Mouse (Mus musculus) heart, postnatal 14 days (tissue): ENCODE results near the gene Nrxn3. TPM values are rescaled to one million over a fixed set of nuclear protein-coding genes. Genes with fewer than 3 reads are reported as not detected.

Source experiments
- DNase-seq, 2 experiments: peaks; one replicate each; pipeline ENCODE4 v3.0.0; 2021 to 2022
- intact Hi-C: fragments of 180-260 bp; cut with DNase I; formaldehyde crosslinking; loops from one replicate; pipeline ENCODE4 v1.15.1; 2025
- total RNA-seq, 2 experiments: library from RNA; stranded (reverse); gene quantifications; 2 replicates each; pipeline ENCODE4 v1.2.3; 2021

Gene Nrxn3
- total RNA-seq, 2 experiments from 2014 or later, result 0.41 to 0.60 TPM

DNA sequence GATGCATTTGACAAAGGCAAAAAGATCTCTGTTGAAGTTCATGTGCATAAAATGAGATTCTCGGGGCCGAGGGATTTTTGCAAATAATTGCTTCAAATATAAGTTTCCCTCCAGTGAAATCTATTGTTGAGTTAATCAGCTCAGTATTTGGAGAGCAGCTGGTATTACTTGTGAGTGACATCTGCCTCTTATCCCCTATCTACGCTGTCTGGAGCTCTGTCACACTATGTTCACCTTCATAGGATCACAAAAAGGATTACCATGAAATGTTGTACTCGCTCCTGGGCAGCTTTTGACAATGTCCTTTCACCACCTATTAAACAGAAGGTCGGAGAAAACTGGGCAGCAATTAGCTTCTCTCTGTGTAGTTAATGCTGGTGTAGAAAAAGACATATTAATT lies 1259.8 kb downstream of the Nrxn3 start:
- intact Hi-C loops, result no loop called here
- no peak for DNase-seq

DNA sequence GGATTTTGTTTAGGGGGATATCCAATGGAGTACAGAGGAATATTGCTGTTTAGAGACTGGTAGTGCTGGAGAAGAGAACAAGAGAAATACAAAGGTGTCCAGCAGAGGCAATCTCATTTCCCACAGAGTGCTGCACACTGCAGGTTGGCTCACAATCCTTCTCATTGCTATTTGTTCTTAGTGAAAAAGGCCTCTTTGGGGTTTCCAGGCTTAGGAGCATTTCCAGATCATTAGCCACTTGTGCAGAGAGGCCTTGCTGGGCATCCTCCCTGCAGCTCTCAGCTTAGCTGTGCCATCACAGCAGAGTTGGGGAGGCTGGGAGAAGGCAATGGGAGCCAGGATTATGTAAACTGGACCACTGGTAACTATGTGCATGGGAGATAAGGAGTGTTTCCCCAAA lies 1260.7 kb downstream of the Nrxn3 start:
- intact Hi-C loops, result no loop called here
- DNase-seq, result no peak

DNA sequence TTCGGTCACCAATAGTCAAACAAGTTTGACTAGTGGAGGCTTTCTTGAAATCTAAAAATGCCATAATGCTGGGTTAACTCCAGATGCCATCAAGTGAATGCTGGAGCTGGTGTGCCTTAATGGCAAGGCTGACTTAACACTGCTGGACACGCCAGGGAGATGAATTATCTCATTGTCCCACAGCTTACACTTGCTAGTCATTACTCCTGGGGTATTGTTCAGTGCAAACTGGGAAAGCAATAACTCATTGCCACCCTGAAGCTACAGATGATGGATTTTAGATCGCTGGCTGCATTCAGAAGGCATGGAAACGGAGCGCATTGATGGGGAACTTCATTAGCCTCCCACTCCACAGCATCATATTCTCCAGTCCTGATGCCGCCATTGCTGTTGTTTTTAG lies 1263.5 kb downstream of the Nrxn3 start:
- DNase-seq, result no peak
- intact Hi-C loops, result no loop called here

DNA sequence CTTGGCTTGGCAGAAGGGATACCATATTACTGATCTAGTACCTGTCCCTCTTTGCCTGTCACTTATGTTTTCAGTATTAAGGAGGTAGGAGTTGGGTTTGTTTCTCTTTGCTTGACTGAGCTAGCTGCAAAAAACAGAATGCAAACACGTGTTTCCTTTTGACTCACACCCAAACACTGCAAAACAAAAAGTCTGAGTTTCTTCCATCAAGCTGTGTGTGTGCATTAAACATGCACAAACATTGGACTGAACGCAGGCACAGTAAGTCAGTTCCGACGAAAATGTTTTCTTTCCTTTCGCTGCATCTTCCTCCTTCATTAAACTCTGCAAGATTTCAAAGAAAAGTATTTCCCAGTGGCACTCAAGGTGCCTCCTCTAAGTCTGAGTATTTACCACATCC lies 1270.6 kb downstream of the Nrxn3 start:
- no peak for DNase-seq
- intact Hi-C loops, result no loop called here

DNA sequence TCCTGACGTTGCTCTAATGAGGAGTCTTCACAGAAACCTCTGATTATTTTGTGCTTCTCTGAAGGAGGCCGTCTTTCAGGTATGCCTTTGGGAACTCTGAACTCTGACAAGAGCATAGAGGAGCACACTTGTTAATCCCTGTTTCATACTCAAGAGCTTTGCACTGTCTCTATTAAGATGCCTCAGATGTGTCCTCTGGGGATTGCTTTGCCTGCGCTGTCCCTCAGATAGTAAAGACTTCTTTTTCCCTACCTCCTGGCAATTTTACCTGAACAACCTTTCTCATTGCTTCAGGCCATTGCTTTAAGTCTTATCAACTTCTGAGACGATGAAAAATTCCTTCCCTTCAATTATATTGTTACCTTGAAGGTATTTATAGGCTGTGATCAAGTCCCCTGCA lies 1272.7 kb downstream of the Nrxn3 start:
- intact Hi-C loops, result no loop called here
- no peak for DNase-seq

DNA sequence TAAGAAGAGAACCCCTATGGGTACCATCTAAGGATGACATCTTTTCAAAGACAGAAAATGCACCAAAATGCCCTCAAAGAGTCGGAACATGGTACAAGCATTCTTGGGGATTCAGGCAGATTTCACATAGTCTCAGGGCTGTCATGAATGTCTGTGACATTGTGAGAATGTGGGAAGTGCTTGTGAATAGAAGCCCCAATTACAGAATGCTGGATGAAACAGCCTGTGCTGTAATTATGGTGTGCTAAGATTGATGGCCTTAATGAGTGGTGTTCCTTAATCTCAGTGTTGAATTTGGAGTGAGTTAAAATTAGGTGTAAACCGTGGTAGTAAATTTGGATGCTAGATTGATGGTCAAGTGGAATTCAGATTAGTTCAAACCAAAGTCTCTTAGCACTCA lies 1287.6 kb downstream of the Nrxn3 start:
- intact Hi-C loops, result no loop called here
- DNase-seq, result no peak

DNA sequence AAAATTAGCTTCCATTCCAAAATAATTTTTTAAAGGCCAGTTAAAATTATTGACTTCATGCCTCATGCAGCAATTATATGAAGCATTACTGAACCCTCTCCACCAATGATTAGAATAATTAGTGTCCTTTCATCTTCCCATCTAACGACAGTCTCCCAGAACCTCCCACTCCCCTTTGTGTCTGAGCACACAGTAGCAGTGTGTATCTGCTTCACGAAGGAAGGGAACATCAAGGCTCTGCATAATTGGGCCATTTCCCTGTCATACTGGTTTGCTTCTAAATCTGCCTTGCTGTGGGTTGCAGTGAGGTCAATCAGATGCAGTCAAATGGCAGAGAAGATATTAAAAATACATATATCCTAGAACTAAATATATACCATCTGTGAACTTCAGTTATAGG lies 1291.3 kb downstream of the Nrxn3 start:
- no peak for DNase-seq
- intact Hi-C loops, result no loop called here

DNA sequence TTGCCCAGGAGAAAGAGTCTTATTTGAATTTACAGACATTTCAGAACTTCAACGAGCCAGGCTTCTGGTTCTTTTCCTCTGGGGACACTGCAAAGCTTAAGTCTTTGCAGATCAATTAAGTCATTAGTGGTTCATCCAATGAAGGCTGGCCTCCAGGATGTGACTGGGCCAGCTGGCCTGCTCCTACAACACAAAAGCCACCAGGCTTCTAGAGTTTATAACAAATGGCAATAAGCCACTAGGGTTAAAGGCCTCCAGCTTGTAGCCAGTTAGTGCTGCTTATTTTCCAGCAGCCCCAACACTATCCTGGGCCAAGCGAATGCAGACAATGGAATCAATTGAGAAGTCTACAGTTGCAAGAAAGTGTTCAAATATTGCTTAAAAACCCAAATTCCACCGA lies 1304.3 kb downstream of the Nrxn3 start:
- DNase-seq, result peak; percentile 2 to 5
- intact Hi-C loops, result no loop called here

DNA sequence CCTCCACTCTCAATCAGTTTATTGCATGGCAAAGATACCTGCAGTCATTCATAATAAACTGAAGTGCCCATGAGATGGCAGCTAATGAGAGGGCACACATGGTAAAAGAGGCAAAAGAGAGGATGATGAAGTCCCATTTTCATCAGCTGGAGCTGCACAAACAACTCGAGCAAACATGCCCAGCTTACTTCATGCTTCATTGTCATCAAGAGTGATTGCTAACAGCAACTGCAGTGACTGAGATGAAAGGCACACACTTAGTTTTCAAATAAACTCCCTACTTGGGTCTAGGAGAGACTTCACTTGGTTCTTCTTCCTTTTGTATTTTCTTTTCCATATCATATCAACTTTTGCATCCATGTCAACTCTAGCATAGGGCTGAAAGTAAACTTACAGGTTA lies 1318.4 kb downstream of the Nrxn3 start:
- intact Hi-C loops, result no loop called here

DNA sequence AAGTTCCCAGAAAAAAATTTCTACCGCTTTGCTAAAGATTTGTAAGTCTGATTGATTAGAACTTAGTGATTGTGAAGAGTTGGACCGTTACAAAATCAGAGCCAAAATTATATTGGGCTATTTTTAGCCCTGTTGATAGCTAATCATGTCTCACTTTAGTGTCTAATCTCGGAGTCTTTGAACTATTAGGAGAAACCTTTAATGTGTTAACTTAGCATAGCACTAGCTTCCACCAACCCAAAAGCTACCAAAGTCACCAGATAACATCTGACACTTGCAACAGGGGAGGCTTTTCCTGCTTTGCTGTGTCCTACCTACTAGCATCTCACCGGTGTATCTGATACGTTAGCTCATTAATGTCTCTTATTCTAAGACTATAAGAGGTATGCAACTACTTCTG lies 1333.6 kb downstream of the Nrxn3 start:
- DNase-seq, result no peak
- intact Hi-C loops, result no loop called here

More for the DNA sequence above, 1318.4 kb downstream of the Nrxn3 start:
- no peak for DNase-seq

DNA sequence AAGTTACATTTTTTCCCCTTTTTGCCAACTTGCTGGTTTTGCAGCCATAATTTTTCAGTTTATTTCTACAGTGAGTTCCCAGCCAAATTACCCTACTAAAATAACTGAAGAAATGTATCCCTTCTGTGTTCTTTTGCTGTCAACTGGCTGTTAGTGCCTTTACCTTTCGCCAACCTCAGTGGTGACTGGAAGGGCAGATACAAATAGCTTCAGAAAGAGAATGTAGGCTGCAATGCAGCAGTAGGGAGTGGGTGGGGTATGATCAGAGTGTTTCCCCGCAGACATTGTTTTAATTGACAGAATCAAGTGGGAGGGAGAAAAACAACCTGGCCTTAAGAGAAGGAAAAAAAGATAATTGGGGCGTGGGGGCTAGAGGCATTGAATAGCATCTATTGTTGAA lies 1337.1 kb downstream of the Nrxn3 start:
- DNase-seq, result no peak
- intact Hi-C loops, result no loop called here

DNA sequence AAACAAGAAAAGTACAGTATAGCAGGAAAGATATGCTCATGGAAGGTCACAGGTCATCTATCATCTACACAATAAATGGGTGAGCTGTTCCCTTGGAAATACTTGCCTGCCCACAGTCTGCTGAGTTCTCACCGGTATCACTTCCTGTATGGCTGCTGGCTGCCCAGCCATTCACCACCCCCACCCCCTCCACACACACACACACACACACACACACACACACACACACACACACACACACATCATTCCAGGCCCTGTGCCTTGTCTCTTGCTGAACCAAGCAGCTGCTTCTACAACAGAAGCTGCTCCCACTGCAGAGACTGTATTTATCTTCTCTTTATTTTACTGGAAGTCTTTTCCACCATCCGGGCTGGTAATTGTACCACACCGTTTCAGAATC lies 1338.6 kb downstream of the Nrxn3 start:
- no peak for DNase-seq
- intact Hi-C loops, result no loop called here

DNA sequence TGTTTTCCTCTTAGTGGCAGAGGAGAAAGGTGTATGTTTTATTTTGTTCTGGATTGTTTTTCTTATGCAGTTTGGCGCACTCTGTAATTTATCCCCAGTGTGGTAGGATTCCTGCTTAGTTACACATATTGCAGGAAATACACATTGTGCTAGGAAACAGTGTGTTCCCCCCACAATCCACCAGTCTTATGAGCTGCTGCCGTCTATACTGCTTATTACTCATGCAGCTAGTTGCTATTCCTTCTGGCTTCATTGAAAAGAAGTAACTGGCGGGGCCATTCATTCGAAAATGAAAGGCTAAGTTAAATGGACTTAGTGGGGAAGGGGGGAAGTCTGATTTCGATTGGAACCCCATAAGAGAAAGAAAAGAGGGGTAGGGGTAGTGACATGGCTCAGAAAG lies 1339.5 kb downstream of the Nrxn3 start:
- no peak for DNase-seq
- intact Hi-C loops, result no loop called here

DNA sequence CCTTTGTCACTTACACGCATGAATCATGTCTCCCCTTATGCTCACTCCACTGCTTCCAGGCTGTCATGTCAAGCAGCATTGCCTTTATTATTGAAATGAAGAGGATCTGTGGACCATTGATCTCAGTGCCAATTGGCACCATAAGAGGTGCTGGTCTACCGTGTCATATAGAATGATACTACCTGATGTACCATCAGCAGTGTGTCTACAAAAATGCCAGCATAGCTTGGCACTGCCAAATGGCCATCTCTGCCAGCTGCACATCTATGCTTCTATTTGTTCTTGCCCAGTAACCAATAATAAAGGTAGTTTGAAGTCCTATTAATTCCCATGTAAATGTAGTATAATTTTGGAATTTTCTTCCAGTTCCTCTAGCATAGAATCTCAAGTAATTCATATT lies 1340.8 kb downstream of the Nrxn3 start:
- DNase-seq, result no peak
- intact Hi-C loops, result no loop called here

DNA sequence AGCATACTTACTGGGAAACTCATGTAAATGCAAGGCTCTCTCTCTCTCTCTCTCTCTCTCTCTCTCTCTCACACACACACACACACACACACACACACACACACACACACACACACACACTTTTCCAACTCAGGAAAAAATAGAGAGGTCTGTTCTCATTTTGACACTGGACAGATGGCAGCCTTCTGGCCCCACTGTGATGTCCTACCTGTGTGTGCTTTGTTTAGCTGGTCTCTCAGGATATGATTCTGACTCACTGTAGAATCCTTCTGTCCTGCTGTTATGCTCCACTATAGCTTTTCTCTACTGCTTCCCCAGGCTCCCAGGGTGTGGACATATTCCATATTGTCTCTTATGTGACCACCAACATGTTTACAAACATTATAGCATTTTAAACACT lies 1363.2 kb downstream of the Nrxn3 start:
- intact Hi-C loops, result no loop called here
- no peak for DNase-seq

DNA sequence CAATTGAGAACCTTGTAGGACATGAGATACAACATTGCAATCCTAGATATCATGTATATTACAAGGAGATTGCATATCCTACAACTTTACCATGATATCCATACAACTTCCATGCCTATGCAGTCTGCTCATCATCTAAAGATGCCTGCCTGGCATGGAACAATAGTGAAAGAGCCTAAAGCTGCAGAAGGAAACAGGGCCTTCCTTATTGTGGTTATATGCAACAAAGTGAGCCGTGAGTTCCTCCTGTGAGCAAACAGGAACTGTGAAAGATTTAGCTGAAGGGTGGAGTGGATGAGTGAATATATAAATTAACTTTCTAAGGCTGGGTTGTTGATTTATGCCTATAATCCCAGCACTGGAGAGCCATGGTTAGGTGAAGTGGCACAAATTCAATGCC lies 1373.1 kb downstream of the Nrxn3 start:
- DNase-seq, result no peak
- intact Hi-C loops, result no loop called here

DNA sequence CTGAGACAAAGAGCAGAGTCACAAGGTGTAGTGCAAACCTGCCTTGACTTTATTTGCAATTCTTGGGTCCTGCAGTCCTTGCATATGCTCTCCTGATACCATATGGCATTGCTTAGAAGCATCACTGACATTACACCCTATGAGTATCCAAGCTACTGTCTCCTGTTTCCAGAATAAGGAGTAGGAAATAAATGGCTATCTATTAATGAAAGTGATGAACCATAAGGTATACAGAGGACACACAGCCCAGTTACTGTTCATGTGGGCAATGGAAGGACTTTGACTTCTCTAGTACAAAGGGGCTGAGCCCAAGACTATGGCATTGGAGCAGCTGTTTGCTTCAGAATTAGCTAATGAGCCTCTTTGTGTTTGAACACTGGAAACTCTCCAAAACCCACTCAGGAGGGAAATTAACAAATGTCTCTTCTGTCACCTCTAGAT lies 1390.7 kb downstream of the Nrxn3 start:
- no peak for DNase-seq
- intact Hi-C loops, result no loop called here

DNA sequence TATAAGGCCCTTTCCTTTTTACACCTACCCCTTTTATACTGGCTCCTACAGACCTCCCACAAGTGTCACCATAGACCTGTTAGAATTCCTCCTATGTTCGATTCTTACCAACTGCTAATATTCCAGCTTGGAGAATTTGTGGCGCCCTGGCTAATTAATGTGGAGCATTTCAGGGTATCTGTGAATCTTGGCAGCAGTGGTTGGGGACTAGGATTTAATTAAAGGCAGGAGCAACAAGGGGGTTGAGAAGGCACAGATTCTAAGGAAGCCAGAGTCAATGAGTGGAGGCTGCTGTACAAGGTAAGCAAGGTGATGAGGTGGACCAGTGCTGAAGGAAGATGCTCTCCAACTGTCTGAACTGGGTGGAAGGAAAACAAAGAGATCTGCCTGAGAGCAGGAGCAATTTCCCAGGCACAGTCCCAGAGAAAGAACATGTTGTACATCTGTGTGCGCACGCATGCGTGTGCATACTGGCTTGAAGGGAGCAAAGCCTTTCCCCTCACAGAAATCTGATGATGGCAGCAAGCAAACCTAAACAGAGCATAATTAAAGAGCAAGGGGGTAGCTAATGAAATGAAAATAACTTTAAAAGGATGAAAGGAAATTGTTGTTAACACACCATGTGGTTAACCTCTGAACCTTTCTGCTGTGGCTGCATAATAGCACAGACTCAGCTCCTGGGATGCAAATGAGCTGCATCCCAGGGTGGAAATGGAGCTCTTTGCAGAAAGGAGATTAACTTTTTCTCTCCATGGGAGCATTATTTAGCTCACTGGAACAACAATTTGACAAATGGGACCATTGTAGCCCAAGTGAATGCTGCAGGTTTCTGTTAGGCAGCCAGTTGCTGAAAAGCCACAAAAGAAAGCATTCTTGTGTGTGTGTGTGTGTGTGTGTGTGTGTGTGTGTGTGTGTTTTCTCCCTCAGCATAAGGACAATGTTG lies 1409.5 kb downstream of the Nrxn3 start:
- no peak for DNase-seq
- intact Hi-C loops, result no loop called here

DNA sequence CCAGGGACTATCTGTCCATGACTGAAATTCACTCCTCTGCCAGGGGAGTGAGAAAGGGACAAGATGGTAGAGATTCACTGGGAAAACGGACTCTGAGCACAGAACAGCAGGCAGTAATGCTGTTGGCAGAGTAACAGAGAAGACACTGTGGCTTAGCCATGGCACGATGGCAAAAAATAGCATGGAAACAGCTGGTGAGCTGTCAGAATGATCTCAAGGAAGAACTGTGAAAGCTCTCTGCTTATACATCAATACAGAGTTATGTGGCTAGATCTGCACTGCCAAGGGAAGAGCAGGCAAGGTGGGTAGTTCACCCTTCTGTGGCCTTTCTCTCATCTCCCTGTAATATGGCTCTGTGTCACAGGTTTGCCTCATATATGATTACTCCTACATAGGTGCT lies 1419.3 kb downstream of the Nrxn3 start:
- intact Hi-C loops, result no loop called here
- no peak for DNase-seq

DNA sequence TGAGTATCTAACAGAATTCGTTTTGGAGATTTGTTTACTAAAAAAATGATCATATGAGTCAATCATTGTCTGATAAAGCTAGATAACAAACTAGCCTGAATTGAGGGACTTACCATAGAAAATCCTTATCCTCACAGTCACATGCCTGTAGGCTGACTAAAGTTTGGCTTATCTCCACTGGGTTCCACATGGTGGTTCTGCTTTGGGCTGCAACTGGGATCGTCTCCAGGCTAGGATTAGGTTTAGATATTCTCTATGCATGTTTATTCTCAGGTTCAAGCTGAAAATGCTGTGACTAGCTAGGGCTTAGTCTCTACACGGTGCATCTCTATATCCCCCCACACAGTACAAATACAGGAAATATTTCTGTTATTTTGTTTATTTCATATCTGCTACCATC lies 1421.6 kb downstream of the Nrxn3 start:
- DNase-seq, result no peak
- intact Hi-C loops, result no loop called here

DNA sequence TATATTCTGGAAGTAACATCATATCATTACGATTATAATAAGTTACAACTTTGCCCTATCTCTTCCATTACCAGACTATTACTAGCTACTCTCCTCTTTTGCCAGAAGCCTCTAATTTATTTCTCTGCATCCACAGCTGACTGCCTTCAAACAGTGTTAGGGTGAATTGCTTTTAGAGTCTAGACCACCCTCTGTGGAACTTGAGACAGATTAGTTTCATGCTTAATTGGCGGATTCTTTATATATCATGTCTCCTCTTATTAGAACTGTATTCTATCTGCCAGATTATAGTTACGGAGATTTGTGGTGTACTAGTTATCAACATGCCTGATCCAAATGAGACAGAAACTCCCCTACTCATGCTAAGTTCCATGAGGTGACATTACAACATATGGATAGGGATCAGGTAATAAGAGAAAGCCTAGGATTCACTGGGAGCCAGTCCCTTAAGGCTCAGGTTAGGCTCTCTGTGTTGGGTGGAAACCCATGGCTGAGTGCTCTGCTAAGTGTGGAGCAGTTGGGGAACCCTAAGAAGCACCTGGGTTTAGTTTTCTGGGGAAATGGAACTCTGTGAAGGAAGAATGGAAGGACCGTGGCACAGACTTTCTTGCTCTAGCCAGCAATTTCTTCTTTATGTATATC lies 1435.6 kb downstream of the Nrxn3 start:
- intact Hi-C loops, result no loop called here
- DNase-seq, result no peak

DNA sequence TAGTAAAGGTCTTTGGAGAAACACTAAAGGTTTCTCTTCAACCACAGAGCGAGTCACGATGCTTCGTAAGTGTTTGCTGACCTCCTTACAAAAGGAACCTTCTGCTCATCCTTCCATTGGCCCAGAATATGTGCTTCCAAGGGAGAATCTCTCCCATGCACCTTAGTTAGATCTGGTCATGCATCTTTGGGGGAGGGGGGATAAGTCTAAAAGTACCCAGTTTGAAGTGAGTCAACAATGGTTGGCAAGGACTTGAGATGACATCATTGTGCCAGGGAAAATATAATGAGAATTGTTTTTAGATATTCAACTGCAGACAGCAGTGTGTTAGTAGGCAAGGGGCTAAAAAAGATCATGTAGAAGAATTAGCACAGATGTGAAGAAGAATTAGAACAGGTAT lies 1437.2 kb downstream of the Nrxn3 start:
- intact Hi-C loops, result no loop called here

More for the DNA sequence above, 1437.2 kb downstream of the Nrxn3 start:
- no peak for DNase-seq
